Mouse (Mus musculus): Measurements from ENCODE around the gene Bean1. TPM values are rescaled to one million over a fixed set of nuclear protein-coding genes. Genes with fewer than 3 reads are reported as not detected.

Gene Bean1
- total and polyA plus RNA-seq, 3 experiments, result not detected

GRCm38 (mm10) chr8:104199802-104200201 is 29.6 kb downstream of the Bean1 start:
- Histone ChIP-seq H3K4me3 (ENCODE audit: control insufficient read depth in 1 of 2, insufficient read depth in 1 of 2, low read depth in 2 of 2, low read length in 2 of 2) (no peak overlapping the region), H3K36me3 (ENCODE audit: control insufficient read depth in 1 of 2, insufficient read depth in 2 of 2, low read length in 2 of 2) (no peaks in the 10 kb centered on the region), H3K4me1 (ENCODE audit: control insufficient read depth in 1 of 2, insufficient read depth in 2 of 2, low read length in 2 of 2) (no peaks in the 10 kb centered on the region), H3K27ac (ENCODE audit: control insufficient read depth, low read depth, low read length) (no peak overlapping the region), H3K79me2 (ENCODE audit: control insufficient read depth, insufficient read depth, low read length, poor library complexity) (no peaks in the 10 kb centered on the region), H3K27me3 (ENCODE audit: control insufficient read depth in 1 of 2, insufficient read depth in 2 of 2, low read length in 2 of 2) (no peaks in the 10 kb centered on the region; a peak in 1 of 4 replicates), H3K9ac (ENCODE audit: control insufficient read depth, low read depth, low read length, poor library complexity, severe bottlenecking) (no peak overlapping the region), H3K9me3 (replicated peaks; ENCODE audit: insufficient read depth, low read length) (no peaks in the 10 kb centered on the region)
- TF ChIP-seq GABPA (IDR thresholded peaks at IDR 0.05; ENCODE audit: low read depth, low read length), result no peak
- no peak for TF ChIP-seq SIN3A (IDR thresholded peaks at IDR 0.05; ENCODE audit: low read length)
- TF ChIP-seq CHD2 (IDR thresholded peaks at IDR 0.05; ENCODE audit: low read length), result no peak
- TF ChIP-seq TAL1 (IDR thresholded peaks at IDR 0.05; ENCODE audit: low read length), result no peak
- TF ChIP-seq ETS1 (IDR thresholded peaks at IDR 0.05; ENCODE audit: low read depth, low read length), result no peak
- TF ChIP-seq POLR2A (IDR thresholded peaks at IDR 0.05; ENCODE audit: control insufficient read depth in 1 of 2, insufficient read depth in 1 of 2, low read depth in 1 of 2, low read length in 2 of 2, poor library complexity in 1 of 2), result no peak
- no peak for TF ChIP-seq USF1 (IDR thresholded peaks at IDR 0.05; ENCODE audit: low read depth, low read length)
- TF ChIP-seq ELF1 (IDR thresholded peaks at IDR 0.05; ENCODE audit: low read depth, low read length), result no peak
- TF ChIP-seq MYC (IDR thresholded peaks at IDR 0.05; ENCODE audit: low read depth, low read length), result no peak
- TF ChIP-seq ZNF384 (IDR thresholded peaks at IDR 0.05; ENCODE audit: low read depth, low read length), result no peak
- no peak for TF ChIP-seq MAFK (IDR thresholded peaks at IDR 0.05; ENCODE audit: borderline replicate concordance, low read depth, low read length)
- no peak for TF ChIP-seq EP300 (IDR thresholded peaks at IDR 0.05; ENCODE audit: low read depth in 1 of 2, low read length in 2 of 2)
- no peak for TF ChIP-seq USF2 (IDR thresholded peaks at IDR 0.05; ENCODE audit: borderline replicate concordance in 1 of 2, insufficient read depth in 1 of 2, low read depth in 1 of 2, low read length in 2 of 2)
- no peak for TF ChIP-seq RAD21 (IDR thresholded peaks at IDR 0.05; ENCODE audit: low read depth, low read length)
- TF ChIP-seq MEF2A (IDR thresholded peaks at IDR 0.05; ENCODE audit: extremely low read depth, insufficient replicate concordance, low read depth, low read length, poor library complexity, severe bottlenecking), result no peak
- no peak for TF ChIP-seq NELFE (IDR thresholded peaks at IDR 0.05; ENCODE audit: low read depth, low read length)
- TF ChIP-seq CTCF (IDR thresholded peaks at IDR 0.05 in 2 of 3, conservative IDR thresholded peaks at IDR 0.05 in 1 of 3; ENCODE audit: control insufficient read depth in 1 of 3, insufficient read depth in 1 of 3, low read depth in 2 of 3, low read length in 3 of 3, poor library complexity in 1 of 3, severe bottlenecking in 1 of 3), result no peak
- no peak for TF ChIP-seq GATA1 (IDR thresholded peaks at IDR 0.05; ENCODE audit: low read depth, low read length)
- no peak for TF ChIP-seq BHLHE40 (IDR thresholded peaks at IDR 0.05; ENCODE audit: borderline replicate concordance, low read depth, low read length)
- DNase-seq (ENCODE audit: low read depth, low spot score), result no peak

GRCm38 (mm10) chr8:104201622-104202021 is 31.4 kb downstream of the Bean1 start:
- TF ChIP-seq ZMIZ1 (IDR thresholded peaks at IDR 0.05; ENCODE audit: low read depth, low read length) (no peak), MAFK (IDR thresholded peaks at IDR 0.05; ENCODE audit: borderline replicate concordance, low read depth, low read length) (0 out of 2 replicates have a peak, but pooled peaks have one; percentile 26)
- no peak for DNase-seq (ENCODE audit: low read depth, low spot score)
- Histone ChIP-seq H3K27ac (ENCODE audit: control insufficient read depth, low read depth, low read length) (no peak overlapping the region), H3K27me3 (ENCODE audit: control insufficient read depth in 1 of 2, insufficient read depth in 2 of 2, low read length in 2 of 2) (no peaks in the 10 kb centered on the region; a peak in 1 of 4 replicates), H3K9ac (ENCODE audit: control insufficient read depth, low read depth, low read length, poor library complexity, severe bottlenecking) (no peak overlapping the region), H3K4me3 (ENCODE audit: control insufficient read depth in 1 of 2, insufficient read depth in 1 of 2, low read depth in 2 of 2, low read length in 2 of 2) (no peak overlapping the region), H3K4me1 (ENCODE audit: control insufficient read depth in 1 of 2, insufficient read depth in 2 of 2, low read length in 2 of 2) (no peaks in the 10 kb centered on the region), H3K79me2 (ENCODE audit: control insufficient read depth, insufficient read depth, low read length, poor library complexity) (no peaks in the 10 kb centered on the region), H3K9me3 (replicated peaks; ENCODE audit: insufficient read depth, low read length) (no peaks in the 10 kb centered on the region), H3K36me3 (ENCODE audit: control insufficient read depth in 1 of 2, insufficient read depth in 2 of 2, low read length in 2 of 2) (no peaks in the 10 kb centered on the region)
